Mouse (Mus musculus): ENCODE measurements around the gene Akna. TPM values are rescaled to one million over a fixed set of nuclear protein-coding genes. Genes with fewer than 3 reads are reported as not detected.

Akna gene
- total RNA-seq, 4 experiments from 2014 or later = 4.4 to 9.9 (median 7.0) TPM

Other genes starting within 250 kb of the Akna start
- under 1 TPM in 3 of 4 experiments, not detected in 1; 0.28 to 0.83 (median 0.38) TPM for gene Ambp, start 248.6 kb downstream of the Akna start, total RNA-seq (2022)
- not detected for gene Kif12, start 231.2 kb downstream of the Akna start, total RNA-seq (2022)
- 10 to 100 TPM in 3 of 4 experiments, 1 to 10 TPM in 1; 9.8 to 32.3 (median 22.5) TPM for gene Col27a1, start 189.3 kb downstream of the Akna start, total RNA-seq (2022)
- gene Orm1, start 58.8 kb downstream of the Akna start, total RNA-seq (2022) = 10 to 100 TPM; 18.5 to 49.4 (median 27.4) TPM
- gene Orm3, start 47.2 kb downstream of the Akna start, total RNA-seq (2022) = 10 to 100 TPM in 1 of 4 experiments, 1 to 10 TPM in 3; 6.4 to 14.0 (median 8.7) TPM
- gene Orm2, start 40.9 kb downstream of the Akna start, total RNA-seq (2022) = 1 to 10 TPM in 3 of 4 experiments, under 1 TPM in 1; 0.74 to 4.3 (median 2.8) TPM
- gene Whrn, start 92.6 kb upstream of the Akna start, total RNA-seq (2022) = 10 to 100 TPM; 56.7 to 95.9 (median 78.5) TPM
- 100 to 1,000 TPM; 191 to 202 (median 194) TPM for gene Atp6v1g1, start 141.4 kb upstream of the Akna start, total RNA-seq (2022)
- 10 to 100 TPM; 13.1 to 15.1 (median 14.0) TPM for gene Tmem268, start 155.4 kb upstream of the Akna start, total RNA-seq (2022)
- gene Gm11213, start 201.9 kb upstream of the Akna start, total RNA-seq (2022) = not detected
- not detected for gene Tex48, start 219.1 kb upstream of the Akna start, total RNA-seq (2022)